Mouse (Mus musculus): ENCODE measurements around the gene Snx5. TPM values are rescaled to one million over a fixed set of nuclear protein-coding genes. Genes with fewer than 3 reads are reported as not detected.

Gene Snx5
- total and polyA plus RNA-seq, 3 experiments: 22.2 to 55.3 (median 51.5) TPM

GRCm38 (mm10) chr2:144202567-144202966, 68.1 kb downstream of the Snx5 start:
- WGBS: 93% methylated on average over 3 of the region's 3 CpGs
- no peaks in the 10 kb centered on the region for H3K36me3 ChIP-seq (ENCODE audit: control insufficient read depth, insufficient read depth, low read length)
- H3K27me3 ChIP-seq (ENCODE audit: control insufficient read depth, insufficient read depth, low read length): no peaks in the 10 kb centered on the region
- no peak overlapping the region for H3K4me3 ChIP-seq
- no peak for DNase-seq
- no peaks in the 10 kb centered on the region for H3K79me2 ChIP-seq (replicated peaks; ENCODE audit: control insufficient read depth, insufficient read depth, low read length)
- H3K9ac ChIP-seq (ENCODE audit: low read depth, low read length): no peak overlapping the region
- intact Hi-C loops (cut with DNase I): no loop called here
- no peak for TF ChIP-seq POLR2A (IDR thresholded peaks at IDR 0.05; ENCODE audit: insufficient read depth, low read depth, low read length)
- no peak for TF ChIP-seq CTCF (IDR thresholded peaks at IDR 0.05)
- no peak for TF ChIP-seq EP300 (IDR thresholded peaks at IDR 0.05; ENCODE audit: insufficient read depth, low read depth, low read length)
- H3K4me1 ChIP-seq (ENCODE audit: control insufficient read depth, insufficient read depth, low read length): peaks cover 2% of the 10 kb centered on the region
- H3K27ac ChIP-seq: no peak overlapping the region

GRCm38 (mm10) chr2:144202151-144202550, 68.6 kb downstream of the Snx5 start:
- WGBS: 51% methylated on average over 4 of the region's 4 CpGs

More at GRCm38 (mm10) chr2:144202151-144202550, 68.6 kb downstream of the Snx5 start:
- no peak for TF ChIP-seq CTCF (IDR thresholded peaks at IDR 0.05)
- TF ChIP-seq EP300 (IDR thresholded peaks at IDR 0.05; ENCODE audit: insufficient read depth, low read depth, low read length): no peak
- TF ChIP-seq POLR2A (IDR thresholded peaks at IDR 0.05; ENCODE audit: insufficient read depth, low read depth, low read length): no peak
- Histone ChIP-seq H3K27me3 (ENCODE audit: control insufficient read depth, insufficient read depth, low read length) (no peaks in the 10 kb centered on the region), H3K36me3 (ENCODE audit: control insufficient read depth, insufficient read depth, low read length) (no peaks in the 10 kb centered on the region), H3K4me1 (ENCODE audit: control insufficient read depth, insufficient read depth, low read length) (peaks cover 2% of the 10 kb centered on the region), H3K4me3 (no peak overlapping the region), H3K27ac (no peak overlapping the region), H3K9ac (ENCODE audit: low read depth, low read length) (no peak overlapping the region), H3K79me2 (replicated peaks; ENCODE audit: control insufficient read depth, insufficient read depth, low read length) (no peaks in the 10 kb centered on the region)
- DNase-seq: no peak
- intact Hi-C loops (cut with DNase I): no loop called here

Other genes starting within 250 kb of the Snx5 start
- not detected for gene Banf2, start 237.8 kb downstream of the Snx5 start, total RNA-seq (2021)
- not detected in 2 replicates for gene Banf2, start 237.8 kb downstream of the Snx5 start, polyA plus RNA-seq (2012; rRNA removed)
- 10 to 100 TPM; 16.4 to 17.5 TPM for gene Mgme1, start 243 bp downstream of the Snx5 start, total RNA-seq (2021)
- gene Mgme1, start 243 bp downstream of the Snx5 start, polyA plus RNA-seq (2012; rRNA removed): 7.3 and 11.9 TPM in 2 replicates
- gene Ovol2, start 61.2 kb upstream of the Snx5 start, total RNA-seq (2021): not detected
- 0.14 TPM in 1 of 2 replicates, not detected in the other for gene Ovol2, start 61.2 kb upstream of the Snx5 start, polyA plus RNA-seq (2012; rRNA removed)
- gene Kat14, start 98.1 kb upstream of the Snx5 start, total RNA-seq (2021): 10 to 100 TPM; 23.7 to 26.8 TPM
- 22.2 and 26.1 TPM in 2 replicates for gene Kat14, start 98.1 kb upstream of the Snx5 start, polyA plus RNA-seq (2012; rRNA removed)
- gene Pet117, start 98.1 kb upstream of the Snx5 start, total RNA-seq (2021): 1 to 10 TPM; 8.9 to 9.1 TPM
- not detected in 2 replicates for gene Pet117, start 98.1 kb upstream of the Snx5 start, polyA plus RNA-seq (2012; rRNA removed)

Data from heart, adult 2 months (tissue).